Mouse (Mus musculus) mesoderm, embryonic 11.5 days (tissue): ENCODE measurements around the gene Ascl4.

ENCODE experiments used
- DNase-seq: peaks from one replicate; pipeline ENCODE4 v3.0.0-alpha.2; 2012; ENCODE audit warnings: low read depth, low spot score

Ascl4 gene

DNA sequence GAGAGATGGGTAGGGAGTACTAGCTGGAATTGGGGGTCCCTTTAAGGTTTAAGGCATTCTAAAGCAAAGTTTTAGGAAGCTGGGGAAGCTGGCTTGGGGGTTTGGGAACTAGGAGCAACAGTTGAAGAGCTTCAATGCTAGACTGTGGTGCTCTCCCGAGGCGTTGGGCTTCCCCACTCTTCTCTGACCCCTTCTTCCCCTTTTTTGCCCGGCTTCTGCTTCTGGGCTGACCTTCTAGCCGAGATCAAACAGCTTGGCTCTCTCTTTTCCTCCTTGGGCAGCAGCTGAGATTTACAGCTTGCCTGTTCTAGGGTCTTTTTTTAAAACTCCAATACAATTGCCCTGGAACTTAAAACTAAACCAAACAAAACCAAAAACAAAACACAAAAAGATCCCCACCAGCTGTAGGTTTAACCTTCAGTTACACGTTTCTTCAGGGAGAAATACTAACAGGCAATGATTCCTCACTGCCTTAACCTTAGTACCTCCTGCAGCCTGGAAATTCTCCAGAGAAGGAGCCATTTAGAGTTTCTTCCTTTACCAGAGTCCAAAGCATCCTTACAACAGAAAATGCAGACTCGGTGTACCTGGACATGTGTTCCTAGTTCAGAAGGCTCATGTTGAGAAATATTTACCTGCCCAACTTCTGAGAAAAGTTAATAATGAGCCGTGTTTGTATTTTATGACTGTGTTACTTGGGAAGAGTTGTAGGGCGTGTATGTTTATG lies 42.6 kb downstream of the Ascl4 start:
- DNase-seq: no peak

DNA sequence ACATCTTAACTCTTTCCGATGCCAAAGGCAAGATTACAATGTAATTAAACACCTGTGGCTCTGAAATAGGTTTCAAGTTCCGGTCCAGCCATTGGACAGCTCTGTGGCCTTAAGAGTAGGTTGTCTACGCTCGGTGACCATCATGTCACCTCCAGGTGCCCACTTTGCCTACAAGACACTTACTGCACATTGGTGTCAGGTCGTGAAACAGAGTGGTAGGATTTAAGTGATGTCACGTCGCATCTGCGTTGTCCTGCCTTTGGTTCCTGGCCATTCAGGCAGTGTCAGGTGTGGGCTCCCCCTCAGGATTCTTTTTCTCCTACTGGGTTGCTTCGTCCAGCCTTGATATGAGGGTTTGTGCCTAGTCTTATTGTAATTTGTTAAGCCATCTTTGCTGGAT lies 44.3 kb downstream of the Ascl4 start:
- DNase-seq: no peak

DNA sequence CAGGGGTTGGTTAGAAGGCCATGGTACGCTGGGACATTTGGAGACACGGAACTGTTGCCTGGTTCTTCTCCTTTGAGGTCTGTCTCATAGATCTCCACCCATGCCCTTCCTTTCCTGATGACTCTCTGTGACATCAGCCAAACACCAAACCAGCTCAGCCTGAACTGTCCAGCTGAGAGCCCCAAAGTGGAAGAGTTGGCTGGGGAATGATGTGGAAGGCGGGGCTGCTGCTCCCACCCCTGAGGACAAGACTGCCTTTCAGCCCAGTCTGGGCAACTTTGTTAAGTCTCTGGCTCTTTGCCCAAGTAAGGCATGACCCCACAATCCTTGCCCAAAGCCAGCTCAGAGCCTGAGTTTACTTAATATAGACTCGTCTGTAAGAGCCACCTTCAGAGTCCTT lies 45.4 kb downstream of the Ascl4 start:
- no peak for DNase-seq

DNA sequence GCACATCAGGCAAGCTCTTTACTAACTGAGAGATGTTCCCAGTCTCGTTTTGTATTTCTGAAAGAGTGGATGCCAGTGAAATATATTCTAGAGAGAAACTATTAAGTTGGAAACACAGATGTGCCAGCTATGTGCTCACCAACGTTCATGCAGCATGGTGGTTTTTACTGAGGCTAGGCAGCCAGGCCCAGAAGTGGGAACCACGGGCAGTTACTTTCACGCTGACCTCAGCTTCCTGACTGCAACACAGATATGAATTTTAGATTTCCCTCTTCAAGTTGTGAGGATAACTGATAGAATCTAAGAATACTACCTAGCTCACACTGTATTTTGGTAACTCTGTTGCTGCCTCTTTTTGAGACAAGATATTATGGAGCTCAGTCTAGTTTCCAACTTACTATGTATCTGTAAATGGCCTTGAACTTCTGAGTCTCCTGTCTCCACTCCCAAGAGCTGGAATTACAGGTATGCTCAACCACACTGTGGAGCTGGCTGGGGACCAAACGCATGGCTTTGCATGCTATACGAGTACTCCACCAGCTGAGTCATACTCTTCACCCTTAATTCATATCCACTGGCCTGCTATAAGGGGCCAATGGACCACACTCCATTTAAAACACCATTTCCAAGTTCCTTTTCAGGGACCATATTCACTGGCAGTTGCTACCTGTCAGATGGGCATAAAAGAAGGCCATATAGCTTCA lies 62.1 kb downstream of the Ascl4 start:
- no peak for DNase-seq

DNA sequence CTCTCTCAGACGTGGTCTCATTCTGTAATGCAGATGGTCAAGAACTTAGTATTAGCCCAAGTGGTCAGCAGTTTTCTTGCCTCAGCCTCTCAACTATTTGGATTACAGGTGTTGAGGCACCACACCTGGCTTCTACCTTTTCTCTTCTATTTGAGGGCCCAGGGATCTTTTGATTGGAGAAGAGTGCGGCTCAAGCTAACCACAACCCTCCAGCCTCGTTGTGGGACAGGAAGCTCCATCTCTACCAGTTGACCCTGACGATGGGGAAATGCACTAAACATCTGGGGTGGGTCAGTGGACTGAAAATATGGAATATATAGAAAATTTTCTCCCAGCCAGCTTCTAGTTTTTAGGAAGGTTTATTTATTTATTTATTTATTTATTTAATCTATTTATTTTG lies 64.9 kb downstream of the Ascl4 start:
- DNase-seq: no peak

DNA sequence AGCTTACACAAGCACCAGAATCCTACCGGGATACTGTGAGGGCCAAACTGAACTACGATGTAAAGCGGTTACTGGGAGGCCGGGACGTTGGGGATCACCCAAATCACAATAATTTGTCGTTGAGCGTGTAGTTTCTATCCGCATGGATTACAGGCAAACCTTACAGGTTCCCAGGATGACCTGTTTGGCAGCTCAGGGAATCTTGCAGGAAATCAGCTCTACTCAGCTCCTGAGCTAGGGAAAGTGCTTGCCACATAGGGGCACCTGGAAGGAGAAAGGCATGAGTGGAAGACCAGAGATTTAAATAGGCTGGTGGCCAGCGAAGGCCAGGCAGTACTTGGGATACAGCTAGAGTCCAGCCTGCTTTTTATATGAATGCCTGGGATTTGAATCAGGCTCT lies 66.4 kb downstream of the Ascl4 start:
- DNase-seq: no peak

DNA sequence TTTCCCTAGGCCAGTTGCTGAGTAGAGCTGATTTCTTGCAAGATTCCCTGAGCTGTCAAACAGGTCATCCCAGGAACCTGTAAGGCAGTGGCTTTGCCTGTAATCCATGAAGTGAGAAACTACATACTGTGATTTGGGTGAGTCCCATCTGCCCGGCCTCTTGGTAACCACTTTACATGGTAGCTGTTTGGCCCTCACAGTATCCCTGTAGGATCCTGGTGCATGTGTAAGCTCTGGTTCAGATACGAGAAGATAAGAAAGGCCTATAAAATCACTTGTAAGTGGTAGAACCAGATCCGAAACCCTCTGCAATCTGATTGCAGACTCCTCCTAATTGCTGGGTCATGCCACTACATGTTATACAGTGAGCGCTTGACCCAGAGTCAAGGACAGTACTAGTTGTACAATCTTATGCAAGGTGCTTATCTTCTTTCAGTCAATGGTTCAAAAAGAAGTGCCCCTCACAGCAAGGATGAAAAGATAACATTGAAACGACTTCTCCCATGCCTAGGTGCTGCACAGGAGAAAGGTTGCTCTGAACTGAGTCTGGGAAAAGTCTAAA lies 67.1 kb downstream of the Ascl4 start:
- DNase-seq: no peak
